Mouse (Mus musculus) layer of hippocampus, postnatal 14 days (tissue): ENCODE results near the gene Srxn1. TPM values are rescaled to one million over a fixed set of nuclear protein-coding genes. Genes with fewer than 3 reads are reported as not detected.
A peak's percentile ranks its signal among the peaks of the same experiment; 100 is the strongest.

ENCODE experiments used
- DNase-seq, 2 experiments: peaks; one replicate each; pipeline ENCODE4 v3.0.0; 2021 to 2022; ENCODE audit warnings: low spot score in 2 of 2, mixed read lengths in 1 of 2
- total RNA-seq, 2 experiments: library from RNA; stranded (reverse); gene quantifications; 2 replicates each; pipeline ENCODE4 v1.2.3; 2021

The Srxn1 gene
- total RNA-seq, 2 experiments from 2014 or later, result 59.1 to 65.8 TPM

DNA sequence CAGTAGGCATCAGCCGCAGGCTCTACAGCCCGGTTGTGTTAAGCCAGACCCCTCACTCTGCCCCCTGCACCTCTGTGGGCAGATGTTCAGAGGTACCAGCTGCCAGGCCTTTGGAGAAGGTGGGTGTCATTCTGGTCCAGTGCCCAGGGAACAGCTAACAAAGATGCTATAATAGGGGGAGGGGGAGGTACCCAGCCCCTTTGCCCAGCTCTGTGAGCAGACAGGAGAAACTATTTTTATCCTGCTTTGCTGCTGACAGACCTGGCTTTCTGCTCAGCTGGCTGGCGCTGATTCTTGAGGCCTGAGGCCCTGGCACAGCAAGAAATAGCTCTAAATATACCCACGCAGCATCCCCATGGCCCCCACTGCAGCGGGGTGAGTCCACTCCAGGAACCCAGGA is 18.2 kb upstream of the Srxn1 start:
- DNase-seq, result no peak

DNA sequence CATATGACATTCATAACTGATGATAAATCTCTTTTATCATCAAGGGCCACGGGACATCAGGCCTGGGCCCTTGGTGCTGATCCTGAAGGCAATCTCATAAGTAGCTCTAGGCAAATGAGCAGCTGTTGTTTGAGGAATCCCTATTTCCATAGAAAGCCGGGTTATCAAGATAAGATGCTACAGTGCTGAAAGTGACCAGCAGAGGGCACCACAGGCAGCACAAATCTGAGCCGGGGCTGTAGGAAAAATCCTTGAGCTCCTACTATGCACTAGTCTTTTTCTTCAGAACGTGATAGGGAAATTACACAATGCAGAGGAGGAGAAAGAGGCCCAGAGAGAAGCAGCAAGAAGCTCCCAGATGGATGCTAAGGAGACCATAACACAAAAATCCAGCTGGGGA is 16.2 kb upstream of the Srxn1 start:
- DNase-seq, result no peak

DNA sequence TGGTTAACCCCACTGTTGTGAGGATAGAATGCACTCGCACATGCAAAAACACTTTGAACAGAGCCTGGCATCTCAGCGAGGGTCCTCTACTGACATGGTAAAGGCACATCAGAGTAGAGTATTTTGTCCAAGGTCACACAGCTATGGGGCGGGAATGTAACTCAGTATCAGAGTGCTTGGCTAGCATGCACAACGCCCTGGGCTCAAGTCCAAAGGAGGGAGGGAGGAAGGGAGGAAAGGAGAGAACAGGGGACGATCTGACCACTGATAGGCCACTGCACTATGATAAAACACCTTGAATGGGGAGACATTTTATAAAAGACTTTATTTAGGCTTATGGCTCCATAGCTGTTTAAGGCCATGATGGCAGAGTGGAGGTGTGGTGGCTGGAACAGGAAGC is 15.7 kb upstream of the Srxn1 start:
- DNase-seq, result no peak

DNA sequence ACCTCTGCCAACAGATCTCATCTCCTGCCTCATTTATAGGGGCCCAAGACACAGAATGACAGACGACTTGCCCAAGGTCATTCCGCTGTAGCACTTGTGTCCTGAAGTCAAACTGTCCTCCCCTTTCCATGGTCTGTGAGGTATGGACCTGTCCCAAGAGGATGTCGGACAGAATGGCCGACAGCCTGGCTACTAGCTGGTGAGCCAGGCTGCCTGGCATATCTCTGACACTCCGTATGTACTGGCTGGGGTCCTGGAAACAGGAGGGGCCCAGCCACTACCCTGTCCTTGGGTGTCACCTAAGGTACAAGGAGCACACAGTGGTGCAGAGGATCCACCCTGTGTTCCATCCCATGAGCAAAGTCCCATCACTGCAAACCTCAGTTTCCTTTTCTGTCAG is 14.8 kb upstream of the Srxn1 start:
- no peak for DNase-seq

DNA sequence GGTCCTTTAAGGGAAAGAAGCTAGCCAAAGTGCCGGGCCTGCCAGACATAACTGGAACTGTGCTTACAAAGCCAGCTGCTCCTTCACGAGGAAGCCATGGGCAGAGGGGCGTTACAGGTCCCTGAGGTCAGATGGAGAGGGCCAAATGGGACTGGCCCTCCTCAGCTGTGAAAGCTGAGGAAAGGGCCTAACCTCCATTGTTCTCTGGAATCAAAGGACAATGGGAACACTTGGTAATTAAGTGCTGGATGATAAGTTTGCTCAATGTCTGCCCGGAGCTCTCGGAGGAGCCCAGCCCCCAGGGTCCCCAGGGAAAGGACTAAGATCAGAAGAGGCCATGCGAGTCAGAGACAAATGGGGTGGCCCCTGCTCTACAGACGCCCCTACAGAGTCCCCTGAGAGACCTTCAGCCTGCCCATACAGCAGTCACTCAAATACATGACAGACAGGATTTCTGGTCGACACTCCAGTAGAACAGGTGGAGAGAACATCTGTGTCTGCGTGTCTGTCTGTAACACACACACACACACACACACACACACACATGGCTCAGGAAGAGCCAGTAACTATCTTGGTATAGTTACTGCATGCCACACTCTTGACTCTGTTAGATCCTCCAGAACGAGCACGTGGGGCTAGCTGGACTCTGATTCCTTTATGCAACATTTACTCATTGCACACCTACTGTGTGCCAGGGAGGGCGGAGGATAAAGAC is 13.8 kb upstream of the Srxn1 start:
- DNase-seq, result no peak

DNA sequence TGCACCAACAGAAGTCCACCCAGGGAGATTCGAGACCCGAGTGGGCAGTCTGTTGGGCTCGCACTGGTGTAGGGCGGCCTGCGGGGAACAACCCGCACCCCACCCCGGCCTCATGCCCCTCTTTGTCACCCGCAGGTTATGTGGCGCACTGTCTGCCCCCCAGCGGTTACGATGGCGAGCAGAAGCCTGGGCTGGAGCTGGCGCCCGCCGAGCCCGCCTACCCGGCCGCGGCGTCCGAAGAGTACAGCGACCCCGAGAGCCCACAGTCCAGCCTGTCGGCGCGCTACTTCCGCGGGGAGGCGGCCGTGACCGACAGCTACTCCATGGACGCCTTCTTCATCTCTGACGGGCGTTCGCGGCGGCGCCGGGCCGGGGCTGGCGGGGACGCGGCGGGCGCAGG is 12.4 kb upstream of the Srxn1 start:
- DNase-seq, result no peak

DNA sequence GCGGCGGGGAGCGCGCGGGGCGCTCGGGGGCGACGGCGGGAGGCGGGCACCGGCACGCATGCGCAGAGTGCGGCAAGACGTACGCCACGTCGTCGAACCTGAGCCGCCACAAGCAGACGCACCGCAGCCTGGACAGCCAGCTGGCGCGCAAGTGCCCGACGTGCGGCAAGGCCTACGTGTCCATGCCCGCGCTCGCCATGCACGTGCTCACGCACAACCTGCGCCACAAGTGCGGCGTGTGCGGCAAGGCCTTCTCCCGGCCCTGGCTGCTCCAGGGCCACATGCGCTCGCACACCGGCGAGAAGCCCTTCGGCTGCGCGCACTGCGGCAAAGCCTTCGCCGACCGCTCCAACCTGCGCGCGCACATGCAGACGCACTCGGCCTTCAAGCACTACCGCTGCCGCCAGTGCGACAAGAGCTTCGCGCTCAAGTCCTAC is 11.9 kb upstream of the Srxn1 start:
- DNase-seq, result no peak

DNA sequence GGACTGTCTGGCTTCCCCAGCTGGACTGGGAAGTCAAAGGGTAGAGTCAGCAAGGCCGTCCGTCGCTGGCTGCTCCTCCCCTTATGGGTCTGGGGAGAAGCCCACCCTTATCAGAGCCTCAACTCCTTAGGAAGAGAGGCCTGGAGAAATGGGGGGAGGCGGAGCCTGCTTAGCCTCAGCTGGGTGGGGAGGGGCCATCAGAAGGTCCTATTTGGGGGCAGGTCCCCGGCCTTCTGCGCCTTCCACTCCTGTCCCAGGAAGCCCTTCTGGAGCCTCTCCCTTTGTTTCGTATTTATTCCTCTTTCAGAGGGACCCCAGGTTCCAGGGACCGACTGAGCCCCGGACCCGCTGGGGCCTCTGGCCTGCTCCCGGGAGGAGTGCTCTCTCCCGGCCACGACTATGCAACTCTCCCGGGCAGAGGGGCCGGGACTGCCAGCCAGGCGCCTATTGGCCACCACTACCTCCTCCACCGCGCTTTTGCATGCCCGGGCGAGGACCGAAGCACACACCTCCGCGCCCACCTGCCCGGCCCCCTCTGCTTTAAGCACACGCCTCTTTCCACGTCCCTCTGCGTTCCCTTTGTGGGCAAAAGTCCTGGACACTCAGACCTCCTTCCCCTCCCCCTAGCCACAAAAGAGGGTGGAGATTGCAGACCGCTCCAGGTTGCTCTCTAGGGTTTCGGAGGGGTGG is 10.3 kb upstream of the Srxn1 start:
- no peak for DNase-seq

DNA sequence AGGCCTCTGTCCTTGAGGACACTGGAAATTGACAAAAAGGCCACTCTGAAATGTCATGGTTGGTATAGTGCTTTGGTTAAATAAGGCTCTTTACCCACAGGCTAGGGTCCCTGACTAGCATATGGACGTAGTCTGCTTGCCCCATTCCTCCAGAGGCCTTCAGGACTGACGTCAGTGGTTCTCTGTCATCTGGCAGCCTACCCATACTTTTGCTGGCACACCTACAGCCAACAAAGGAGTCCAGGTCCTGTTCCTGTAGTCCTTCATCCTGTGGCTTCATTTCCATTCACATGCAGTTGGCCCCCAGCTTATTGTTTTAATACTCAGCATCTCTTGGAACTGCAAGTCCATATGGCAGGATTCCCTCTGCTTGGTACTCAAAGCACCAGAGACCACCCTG is 8.4 kb upstream of the Srxn1 start:
- no peak for DNase-seq

DNA sequence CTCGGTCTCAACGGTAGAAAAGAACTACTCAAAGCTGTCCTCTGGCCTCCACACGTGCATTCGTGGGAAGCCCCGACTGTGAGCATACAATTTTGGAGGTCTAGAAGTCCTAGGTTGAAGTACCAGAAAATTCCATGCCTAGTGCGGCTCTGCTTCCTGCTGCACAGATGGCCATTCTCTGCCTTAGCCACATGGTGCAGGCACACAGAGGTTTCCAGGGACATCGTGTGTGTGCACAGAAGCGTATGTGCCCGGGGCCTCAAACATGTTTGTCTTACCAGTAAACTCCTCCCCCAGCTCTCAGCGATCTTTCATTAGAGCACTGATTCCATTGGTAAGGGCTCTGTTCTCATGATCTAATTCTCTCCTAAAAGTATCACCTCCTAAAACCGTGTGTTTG is 7.4 kb upstream of the Srxn1 start:
- no peak for DNase-seq

DNA sequence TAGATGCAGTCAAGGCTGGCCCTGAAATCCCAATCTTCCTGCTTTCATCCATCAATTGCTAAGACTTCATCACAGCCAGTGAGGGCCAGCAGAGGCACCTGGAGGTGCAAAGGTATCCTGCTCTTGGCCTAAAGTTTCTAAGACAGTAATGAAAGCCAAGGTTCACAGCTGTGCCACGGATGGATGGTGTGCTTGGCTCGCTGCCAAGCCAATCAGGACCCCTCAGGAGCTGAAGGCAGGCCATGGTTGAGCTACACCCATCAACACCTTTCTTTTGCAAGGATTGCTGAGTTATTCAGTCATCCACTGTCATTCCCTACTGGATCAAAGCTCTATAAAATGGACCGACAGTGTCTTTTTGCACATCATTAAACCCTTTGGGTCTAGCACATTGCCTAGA is 5.8 kb upstream of the Srxn1 start:
- no peak for DNase-seq

DNA sequence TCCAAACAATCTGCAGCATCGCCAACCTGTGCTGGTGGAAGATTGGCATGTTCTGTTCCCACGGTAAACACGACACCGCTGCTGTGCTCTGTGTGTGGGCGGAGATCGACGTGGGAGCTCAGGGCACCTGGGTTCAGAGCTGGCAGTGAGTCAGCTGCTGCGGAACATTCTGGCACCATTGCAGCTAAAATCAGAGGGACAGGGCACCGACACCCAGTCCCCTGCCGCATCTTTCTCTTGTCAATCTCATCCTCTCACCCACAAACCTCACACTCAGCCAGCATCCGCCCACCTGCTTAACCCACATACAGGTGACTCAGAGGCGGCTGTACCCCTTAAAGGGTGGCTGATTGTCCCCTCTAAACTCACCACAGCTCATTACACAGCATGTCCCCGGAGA is 3.6 kb upstream of the Srxn1 start:
- no peak for DNase-seq

DNA sequence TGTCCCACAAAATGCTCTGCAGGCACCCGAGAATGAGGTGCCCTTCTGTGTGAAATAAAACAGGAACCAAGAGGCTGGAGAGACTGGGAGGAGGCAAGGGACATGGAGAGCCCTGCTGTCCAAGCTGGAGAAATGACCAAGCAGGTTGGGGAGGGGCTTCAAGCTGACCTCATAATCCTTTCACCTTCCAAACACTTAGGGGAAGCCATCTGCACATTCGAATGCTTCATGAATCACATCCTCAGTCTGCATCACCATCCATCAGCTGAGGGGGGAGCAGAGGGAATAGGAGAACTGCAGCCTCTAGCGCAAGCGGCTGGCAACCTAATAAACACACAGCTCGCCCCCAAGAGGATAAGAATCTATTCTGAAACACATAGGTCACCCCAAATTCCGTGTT is 2.9 kb upstream of the Srxn1 start:
- DNase-seq, result no peak

DNA sequence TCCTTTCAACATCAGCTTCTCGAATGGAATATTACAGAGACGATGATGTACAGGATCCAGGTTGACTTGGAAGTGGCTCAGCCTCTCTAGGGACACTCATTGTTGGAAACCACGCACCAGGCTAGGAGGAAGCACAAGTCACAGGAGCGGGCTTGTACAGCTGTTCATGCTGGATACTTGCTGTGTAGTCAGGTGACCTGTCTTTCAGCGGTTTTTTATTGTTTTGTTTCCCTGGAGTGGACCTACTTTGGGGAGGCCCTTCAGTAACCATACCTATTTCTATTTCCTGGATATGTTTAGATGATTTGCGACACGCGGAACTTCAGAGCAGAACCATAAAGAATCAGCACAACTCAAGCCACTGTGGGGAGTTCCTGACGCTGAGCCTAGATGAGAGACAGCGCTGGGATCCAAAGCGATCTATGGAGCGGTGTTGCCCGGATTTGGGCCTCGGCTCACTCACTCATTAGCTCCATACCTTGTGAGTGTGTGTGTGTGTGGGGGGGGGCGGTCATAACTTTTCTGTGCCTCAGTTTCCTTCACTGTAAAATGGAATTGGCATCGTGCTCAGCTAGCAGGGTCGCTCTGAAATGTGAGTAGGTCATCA is 502 bp upstream of the Srxn1 start:
- DNase-seq, result no peak

DNA sequence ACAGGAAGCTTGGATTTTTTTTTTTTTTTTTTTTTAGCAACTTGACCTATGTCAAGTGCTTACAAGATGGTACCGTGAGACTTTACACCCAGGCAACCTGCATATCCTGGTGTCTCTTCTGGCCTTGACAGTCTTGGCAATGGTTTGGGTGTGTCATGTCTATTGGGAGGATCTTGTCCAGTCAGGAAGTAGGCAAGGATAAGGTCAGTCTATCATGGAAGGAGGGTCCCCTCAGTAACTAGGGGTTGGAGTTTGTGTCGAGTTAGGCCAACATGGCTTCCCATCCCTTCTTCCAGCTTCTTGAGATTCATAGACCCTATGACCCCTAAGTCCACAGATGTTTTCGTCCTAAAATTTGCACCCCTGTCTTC is 894 bp downstream of the Srxn1 start:
- no peak for DNase-seq

DNA sequence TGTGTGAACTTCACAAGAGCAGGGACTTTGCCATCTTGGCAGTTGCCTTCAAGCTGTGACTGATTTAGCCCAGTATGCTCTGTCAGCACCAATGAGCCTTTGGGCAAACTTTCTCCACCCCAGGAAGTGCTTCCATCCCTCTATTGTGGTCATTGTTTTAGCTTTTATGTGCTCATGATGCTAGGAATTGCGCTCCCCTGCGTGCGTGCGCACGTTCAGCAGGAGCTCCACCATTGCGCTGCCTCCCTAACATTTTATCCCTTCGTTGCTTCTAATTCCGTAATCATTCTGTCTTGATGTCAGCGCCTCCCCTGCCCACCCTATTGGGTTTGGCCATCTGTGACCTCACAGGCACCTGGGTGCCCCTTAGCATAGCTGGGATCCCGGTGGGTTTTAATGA is 1.3 kb downstream of the Srxn1 start:
- no peak for DNase-seq

DNA sequence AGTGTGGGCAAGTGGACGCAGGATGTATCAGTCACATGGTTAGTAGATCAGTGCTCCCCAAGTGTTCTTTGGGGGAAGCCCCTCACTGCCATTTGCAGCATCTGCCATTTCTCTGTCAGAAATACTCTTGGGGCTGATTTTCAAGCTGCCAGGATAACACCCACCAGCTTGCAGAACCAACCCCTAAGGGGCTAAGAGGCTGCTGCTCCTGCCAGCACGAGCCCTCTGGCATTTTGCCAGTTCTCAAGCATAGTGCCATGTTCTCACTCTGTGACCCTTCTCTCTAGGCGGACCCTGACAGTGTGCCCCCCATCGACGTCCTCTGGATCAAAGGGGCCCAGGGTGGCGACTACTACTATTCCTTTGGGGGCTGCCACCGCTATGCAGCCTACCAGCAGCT is 3.4 kb downstream of the Srxn1 start:
- peak in 1 of 2 experiments; percentile 18 for DNase-seq

DNA sequence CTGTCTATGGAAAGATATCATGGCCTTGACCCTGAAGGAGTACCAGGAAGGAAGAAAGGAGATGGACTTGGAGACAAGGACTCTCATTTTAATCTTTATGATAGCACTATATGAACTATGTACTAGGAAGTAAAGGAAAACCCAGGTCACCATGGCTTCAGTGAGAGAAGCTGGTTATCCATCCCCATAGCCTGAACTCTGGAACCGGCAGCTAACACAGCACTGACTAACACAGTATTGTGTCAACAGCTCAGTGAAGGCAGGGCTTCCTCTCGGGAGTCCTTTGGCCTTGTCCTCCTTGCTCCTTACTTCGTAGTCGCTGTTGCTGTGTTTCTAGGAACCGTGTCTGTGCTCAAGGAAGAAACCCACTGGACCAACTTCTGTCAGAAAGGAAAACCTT is 4.1 kb downstream of the Srxn1 start:
- DNase-seq, result no peak

DNA sequence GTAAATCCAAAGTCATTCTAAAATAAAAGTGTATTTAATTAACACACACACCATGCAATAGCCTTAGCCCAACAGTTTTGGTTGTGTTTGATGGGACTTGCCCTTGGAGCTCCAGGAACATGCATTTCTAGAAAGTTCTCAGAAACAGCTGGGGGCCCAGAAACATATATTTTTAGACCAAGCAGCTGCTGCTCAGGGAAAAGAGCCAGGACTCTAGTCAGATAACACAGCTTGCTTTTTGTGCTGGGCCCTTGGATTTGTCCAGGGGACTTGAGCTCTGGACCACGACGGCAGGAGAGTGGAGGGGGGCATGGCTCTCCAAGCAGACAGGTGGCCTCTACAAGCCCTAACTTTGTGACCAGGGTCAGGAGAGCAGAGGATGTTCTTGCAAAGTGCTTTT is 6.0 kb downstream of the Srxn1 start:
- no peak for DNase-seq

DNA sequence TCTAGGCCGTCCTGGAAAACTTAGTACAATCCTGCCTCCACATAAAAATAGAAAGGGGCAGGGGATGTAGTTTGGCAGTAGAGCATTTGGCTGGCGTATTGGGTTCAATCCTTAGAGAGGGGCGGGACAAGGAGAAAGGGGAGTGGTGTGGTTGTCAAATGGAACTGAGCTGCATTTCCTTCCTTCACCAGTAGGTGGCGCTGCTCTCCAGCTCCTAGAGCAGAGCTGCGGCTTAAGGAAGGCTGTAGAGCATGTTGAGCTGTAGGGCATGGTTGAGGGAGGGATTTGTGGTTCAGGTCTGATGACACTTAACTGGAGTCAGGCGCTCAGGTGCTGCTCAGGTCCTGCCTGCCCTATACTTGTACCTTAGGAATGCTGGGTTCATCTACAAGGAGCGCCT is 6.6 kb downstream of the Srxn1 start:
- peak; percentile 92 to 93 for DNase-seq

DNA sequence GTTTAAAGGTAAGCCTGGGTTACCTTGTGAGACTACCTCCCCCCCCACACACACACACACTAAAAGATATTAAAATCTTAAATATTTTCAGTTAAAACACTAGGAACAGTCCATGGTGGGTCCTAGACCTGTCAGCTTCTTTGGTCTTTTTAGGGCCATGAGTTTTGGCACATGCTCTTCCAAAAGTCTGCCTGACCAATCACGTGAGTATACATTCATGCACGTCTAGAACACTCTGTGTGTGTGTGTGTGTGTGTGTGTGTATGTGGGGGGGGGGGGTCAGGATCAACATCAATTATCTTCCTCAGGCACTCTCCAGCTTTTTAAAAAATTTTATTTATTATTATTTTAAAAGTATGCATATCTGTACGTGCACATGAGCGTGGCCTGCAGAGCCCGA is 7.2 kb downstream of the Srxn1 start:
- no peak for DNase-seq

DNA sequence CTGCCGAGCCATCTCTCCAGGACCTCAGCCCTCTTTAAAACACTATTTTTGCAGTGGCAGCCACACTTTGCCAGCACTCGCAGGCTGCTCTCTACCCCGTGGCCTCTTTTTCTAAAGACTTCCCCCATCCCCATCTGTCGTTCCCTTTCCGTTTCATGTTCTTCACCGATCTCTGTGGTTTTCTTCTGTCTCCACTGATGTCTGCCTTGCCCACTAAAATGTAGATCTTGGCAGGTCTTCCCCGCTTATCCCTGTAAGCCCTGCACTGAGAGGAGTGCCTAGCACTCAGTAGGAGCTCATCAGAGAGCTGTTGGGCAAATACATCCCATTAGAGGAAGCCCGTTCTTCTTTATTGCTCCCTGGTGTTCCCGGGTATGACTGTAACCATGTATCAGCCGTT is 7.7 kb downstream of the Srxn1 start:
- no peak for DNase-seq
